Mouse (Mus musculus): ENCODE measurements at regions not wholly inside any gene's neighbourhood (a gene's known extent, or its start where the extent isn't known, plus 50 kb on each side); places are given as distances from the start of the nearest gene placed in this dataset.

DNA sequence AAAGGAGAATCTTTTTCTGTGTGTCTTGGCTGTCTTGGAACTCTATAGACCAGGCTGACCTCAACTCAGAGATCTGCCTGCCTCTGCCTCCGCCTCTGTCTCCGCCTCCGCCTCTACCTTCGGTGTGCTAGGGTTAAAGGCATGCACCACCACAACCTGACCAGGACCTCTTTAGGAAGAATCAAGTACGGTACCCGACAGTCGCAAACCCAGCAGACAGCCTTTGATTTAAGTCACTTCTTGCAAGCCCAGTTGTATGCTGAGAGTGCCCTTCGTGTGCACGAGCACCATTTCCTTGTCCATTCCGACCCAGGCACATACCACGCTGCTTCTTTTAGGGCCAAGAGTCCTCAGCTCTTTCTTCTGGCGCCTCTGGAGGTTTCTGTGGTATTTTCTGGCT, 105.0 kb upstream of the Six3 start:
- no peak overlapping the region for H3K27ac ChIP-seq
- no peak for ATAC-seq (ENCODE audit: insufficient number of reproducible peaks, insufficient read depth, low FRiP score, low TSS enrichment, low read depth)
- H3K4me2 ChIP-seq = no peak overlapping the region
- no peaks in the 10 kb centered on the region for H3K36me3 ChIP-seq
- no peak overlapping the region for H3K9ac ChIP-seq (replicated peaks)
- H3K9me3 ChIP-seq = no peaks in the 10 kb centered on the region
- no peaks in the 10 kb centered on the region for H3K4me1 ChIP-seq (replicated peaks)
- 89% methylated on average over 12 of the region's 12 CpGs for WGBS
- H3K27me3 ChIP-seq = no peaks in the 10 kb centered on the region
- H3K4me3 ChIP-seq (replicated peaks) = no peak overlapping the region

DNA sequence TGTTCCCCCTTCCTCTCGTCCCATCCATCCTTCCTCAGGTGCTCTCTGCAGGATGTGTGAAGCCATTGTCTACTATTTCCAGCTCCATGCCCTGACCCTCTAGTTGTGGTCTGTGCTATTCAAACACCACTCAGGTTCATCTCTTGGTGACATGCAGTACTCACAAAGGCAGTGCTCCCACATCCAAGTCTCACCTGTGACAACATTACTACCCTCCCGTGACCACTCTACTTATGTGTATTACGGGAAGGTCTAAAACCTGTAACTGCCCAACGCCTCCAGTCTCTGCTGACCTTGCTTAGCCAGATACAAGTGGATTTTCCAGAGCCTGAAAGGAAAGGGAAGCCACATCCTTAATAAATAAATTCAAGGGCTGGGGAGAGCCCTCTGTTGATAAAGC, 100.4 kb upstream of the Six3 start:
- Histone ChIP-seq H3K9me3 (no peaks in the 10 kb centered on the region), H3K27ac (no peak overlapping the region), H3K4me1 (replicated peaks) (no peaks in the 10 kb centered on the region), H3K4me3 (replicated peaks) (no peak overlapping the region), H3K36me3 (no peaks in the 10 kb centered on the region), H3K9ac (replicated peaks) (no peak overlapping the region), H3K4me2 (no peak overlapping the region), H3K27me3 (0 out of 2 replicates have a peak, but pooled peaks cover 3% of the 10 kb centered on the region)
- 87% methylated on average over 4 of the region's 4 CpGs for WGBS
- no peak for ATAC-seq (ENCODE audit: insufficient number of reproducible peaks, insufficient read depth, low FRiP score, low TSS enrichment, low read depth)

GRCm38 (mm10) chr17:85513936-85514335, 99.5 kb upstream of the Six3 start:
- WGBS = 87% methylated on average over 4 of the region's 4 CpGs
- no peak overlapping the region for H3K27ac ChIP-seq

GRCm38 (mm10) chr17:85514396-85514795, 99.0 kb upstream of the Six3 start:
- 76% methylated on average over 7 of the region's 7 CpGs for WGBS

More at GRCm38 (mm10) chr17:85513936-85514335, 99.5 kb upstream of the Six3 start:
- Histone ChIP-seq H3K9me3 (no peaks in the 10 kb centered on the region), H3K4me2 (no peak overlapping the region), H3K4me3 (replicated peaks) (no peak overlapping the region), H3K27me3 (peaks cover 9% of the 10 kb centered on the region; the same call in 1 of the 2 replicates), H3K9ac (replicated peaks) (no peak overlapping the region), H3K4me1 (replicated peaks) (no peaks in the 10 kb centered on the region), H3K36me3 (no peaks in the 10 kb centered on the region)
- no peak for ATAC-seq (ENCODE audit: insufficient number of reproducible peaks, insufficient read depth, low FRiP score, low TSS enrichment, low read depth)

GRCm38 (mm10) chr17:85517301-85517700, 96.1 kb upstream of the Six3 start:
- 77% methylated on average over 3 of the region's 3 CpGs for WGBS
- no peaks in the 10 kb centered on the region for H3K9me3 ChIP-seq
- peaks cover 36% of the 10 kb centered on the region for H3K27me3 ChIP-seq
- H3K4me3 ChIP-seq (replicated peaks) = no peak overlapping the region
- no peaks in the 10 kb centered on the region for H3K36me3 ChIP-seq
- no peak overlapping the region for H3K9ac ChIP-seq (replicated peaks)
- H3K4me1 ChIP-seq (replicated peaks) = no peaks in the 10 kb centered on the region
- H3K4me2 ChIP-seq = no peak overlapping the region
- no peak overlapping the region for H3K27ac ChIP-seq
- no peak for ATAC-seq (ENCODE audit: insufficient number of reproducible peaks, insufficient read depth, low FRiP score, low TSS enrichment, low read depth)

More at GRCm38 (mm10) chr17:85514396-85514795, 99.0 kb upstream of the Six3 start:
- Histone ChIP-seq H3K36me3 (no peaks in the 10 kb centered on the region), H3K9me3 (no peaks in the 10 kb centered on the region), H3K4me1 (replicated peaks) (no peaks in the 10 kb centered on the region), H3K27ac (no peak overlapping the region), H3K27me3 (peaks cover 12% of the 10 kb centered on the region; the same call in 1 of the 2 replicates), H3K4me2 (no peak overlapping the region), H3K9ac (replicated peaks) (no peak overlapping the region), H3K4me3 (replicated peaks) (no peak overlapping the region)
- no peak for ATAC-seq (ENCODE audit: insufficient number of reproducible peaks, insufficient read depth, low FRiP score, low TSS enrichment, low read depth)

- H3K27me3 ChIP-seq = peaks cover 39% of the 10 kb centered on the region
- no peak overlapping the region for H3K4me2 ChIP-seq
- WGBS = 93% methylated on average over 6 of the region's 6 CpGs
- H3K4me3 ChIP-seq (replicated peaks) = no peak overlapping the region
- no peaks in the 10 kb centered on the region for H3K36me3 ChIP-seq
- H3K4me1 ChIP-seq (replicated peaks) = no peaks in the 10 kb centered on the region
- H3K9ac ChIP-seq (replicated peaks) = no peak overlapping the region
- no peaks in the 10 kb centered on the region for H3K9me3 ChIP-seq
- H3K27ac ChIP-seq = no peak overlapping the region
- no peak for ATAC-seq (ENCODE audit: insufficient number of reproducible peaks, insufficient read depth, low FRiP score, low TSS enrichment, low read depth)
Measured at GRCm38 (mm10) chr17:85518513-85518912, 94.9 kb upstream of the Six3 start.

GRCm38 (mm10) chr17:85527327-85527698, 86.1 kb upstream of the Six3 start:
- Histone ChIP-seq H3K27me3 (peaks cover 54% of the 10 kb centered on the region), H3K4me3 (replicated peaks) (no peak overlapping the region), H3K9me3 (no peaks in the 10 kb centered on the region), H3K36me3 (no peaks in the 10 kb centered on the region), H3K27ac (no peak overlapping the region), H3K4me1 (replicated peaks) (peaks cover 4% of the 10 kb centered on the region; the same call in 1 of the 2 replicates), H3K4me2 (no peak overlapping the region), H3K9ac (replicated peaks) (no peak overlapping the region)
- WGBS = 24% methylated on average over 7 of the region's 7 CpGs
- no peak for ATAC-seq (ENCODE audit: insufficient number of reproducible peaks, insufficient read depth, low FRiP score, low TSS enrichment, low read depth)

DNA sequence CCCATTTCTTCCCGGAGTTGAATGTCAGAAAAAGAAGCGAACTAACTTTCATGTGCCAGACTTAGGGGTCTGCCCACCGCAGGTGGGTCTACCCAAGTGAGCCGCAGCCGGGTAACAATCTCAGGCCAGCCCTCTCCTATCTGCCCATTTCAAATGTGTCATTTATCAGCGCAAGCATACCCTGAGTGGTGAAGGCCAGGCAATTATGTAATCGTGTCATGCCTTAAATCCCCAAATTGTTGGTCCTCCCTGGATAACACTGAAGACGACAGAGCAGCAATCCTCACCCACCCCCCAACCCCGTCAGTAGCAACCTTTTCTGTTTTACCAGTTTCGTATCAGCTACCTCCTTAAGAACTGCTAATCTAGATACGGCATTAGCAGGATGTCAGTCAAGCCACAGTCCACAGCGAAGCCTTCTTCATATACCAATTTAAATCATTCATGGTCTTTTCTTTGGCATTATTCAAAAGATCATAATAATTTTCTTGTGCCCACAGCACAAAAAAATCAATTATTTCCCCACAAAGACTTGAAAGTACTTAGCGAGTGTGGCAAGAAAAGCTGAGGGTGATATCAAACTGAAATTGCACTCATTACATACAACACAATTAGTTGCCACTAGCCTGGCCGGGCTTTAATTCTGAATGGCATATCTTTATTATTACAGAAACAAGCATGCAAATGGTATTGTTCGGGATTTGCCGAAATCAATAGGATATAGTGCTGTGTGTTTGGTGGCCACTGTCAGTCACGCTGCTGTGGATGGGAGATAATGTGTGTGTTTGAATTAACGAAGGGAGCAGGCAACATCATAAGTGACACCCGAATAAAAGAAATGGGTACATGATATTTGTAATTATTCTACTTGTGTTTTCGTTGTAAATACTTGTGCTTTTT, 85.1 kb upstream of the Six3 start:
- no peak overlapping the region for H3K27ac ChIP-seq
- H3K4me1 ChIP-seq (replicated peaks) = peaks cover 4% of the 10 kb centered on the region; the same call in 1 of the 2 replicates
- H3K4me2 ChIP-seq = no peak overlapping the region
- H3K27me3 ChIP-seq = peaks cover 52% of the 10 kb centered on the region
- no peak for ATAC-seq (ENCODE audit: insufficient number of reproducible peaks, insufficient read depth, low FRiP score, low TSS enrichment, low read depth)
- no peaks in the 10 kb centered on the region for H3K9me3 ChIP-seq
- 68% methylated on average over 20 of the region's 20 CpGs for WGBS
- no peaks in the 10 kb centered on the region for H3K36me3 ChIP-seq
- no peak overlapping the region for H3K4me3 ChIP-seq (replicated peaks)
- H3K9ac ChIP-seq (replicated peaks) = no peak overlapping the region

GRCm38 (mm10) chr17:85536311-85536710, 77.1 kb upstream of the Six3 start:
- H3K9ac ChIP-seq (replicated peaks) = no peak overlapping the region
- 83% methylated on average over 3 of the region's 3 CpGs for WGBS
- no peak overlapping the region for H3K4me3 ChIP-seq (replicated peaks)
- H3K27ac ChIP-seq = no peak overlapping the region
- no peaks in the 10 kb centered on the region for H3K9me3 ChIP-seq
- H3K27me3 ChIP-seq = peaks cover 17% of the 10 kb centered on the region
- H3K36me3 ChIP-seq = no peaks in the 10 kb centered on the region
- H3K4me2 ChIP-seq = no peak overlapping the region
- no peak for ATAC-seq (ENCODE audit: insufficient number of reproducible peaks, insufficient read depth, low FRiP score, low TSS enrichment, low read depth)
- no peaks in the 10 kb centered on the region for H3K4me1 ChIP-seq (replicated peaks)

DNA sequence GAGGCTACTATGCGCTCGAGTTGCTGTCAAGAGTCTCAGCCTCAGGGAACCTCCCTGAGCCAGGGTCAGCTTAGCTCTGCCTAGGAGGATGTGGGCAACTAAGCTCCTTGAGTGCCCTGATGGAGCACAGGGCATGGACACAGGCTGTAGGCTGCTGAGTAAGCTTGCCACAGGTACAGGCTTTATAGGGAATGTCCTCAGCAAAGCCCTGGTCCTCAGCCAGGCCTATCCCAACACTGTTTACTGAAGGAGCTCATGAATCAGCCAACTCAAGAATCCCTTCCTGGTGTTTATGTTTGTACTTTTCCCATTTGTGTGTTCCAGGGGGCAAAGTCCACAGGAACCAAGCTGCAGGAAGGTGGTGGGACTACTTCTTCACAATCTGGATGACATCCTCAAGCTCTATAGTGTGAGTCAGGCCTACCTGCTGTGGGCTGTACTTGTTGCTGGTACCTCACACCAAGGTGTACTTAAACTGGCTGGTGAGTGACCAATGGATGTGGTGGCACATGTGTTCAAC, 72.1 kb upstream of the Six3 start:
- Histone ChIP-seq H3K4me2 (no peak overlapping the region), H3K9ac (replicated peaks) (no peak overlapping the region), H3K27ac (no peak overlapping the region), H3K9me3 (no peaks in the 10 kb centered on the region), H3K36me3 (no peaks in the 10 kb centered on the region), H3K27me3 (no peaks in the 10 kb centered on the region), H3K4me3 (replicated peaks) (no peak overlapping the region), H3K4me1 (replicated peaks) (no peaks in the 10 kb centered on the region)
- WGBS = 93% methylated on average over 2 of the region's 2 CpGs
- no peak for ATAC-seq (ENCODE audit: insufficient number of reproducible peaks, insufficient read depth, low FRiP score, low TSS enrichment, low read depth)

DNA sequence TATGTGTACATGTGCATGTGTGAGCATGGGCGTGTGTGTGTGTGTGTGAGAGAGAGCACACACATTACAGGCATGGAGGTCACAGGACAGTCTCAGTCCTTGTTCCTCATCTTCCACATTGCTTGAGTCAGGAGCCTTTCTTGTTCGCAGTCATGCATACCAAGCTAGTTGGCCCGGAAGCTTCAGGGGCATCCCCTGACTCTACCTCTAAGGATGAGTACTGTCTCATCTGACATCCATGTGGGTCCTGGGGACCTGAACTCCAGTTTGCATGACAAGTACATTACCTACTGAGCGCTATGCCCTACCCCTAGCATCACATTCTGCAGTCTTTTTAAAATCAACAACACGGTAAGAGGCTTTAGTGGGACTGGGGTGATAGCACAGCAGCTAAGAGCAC, 65.3 kb upstream of the Six3 start:
- H3K27me3 ChIP-seq = peaks cover 19% of the 10 kb centered on the region
- WGBS = 90% methylated on average over 5 of the region's 5 CpGs
- no peak overlapping the region for H3K27ac ChIP-seq
- ATAC-seq (ENCODE audit: insufficient number of reproducible peaks, insufficient read depth, low FRiP score, low TSS enrichment, low read depth) = no peak
- H3K9ac ChIP-seq (replicated peaks) = no peak overlapping the region
- no peaks in the 10 kb centered on the region for H3K9me3 ChIP-seq
- H3K4me2 ChIP-seq = no peak overlapping the region
- 0 out of 2 replicates have a peak, but pooled peaks cover 3% of the 10 kb centered on the region for H3K4me1 ChIP-seq (replicated peaks)
- H3K36me3 ChIP-seq = no peaks in the 10 kb centered on the region
- H3K4me3 ChIP-seq (replicated peaks) = no peak overlapping the region

All from limb, embryonic 12.5 days (tissue).